Mouse (Mus musculus) small intestine, adult 2 months (tissue): ENCODE results near the gene Fam71f1.

Experiments
- CTCF ChIP-seq: fragments of 200-500 bp; IDR thresholded peaks from 2 replicates; pipeline ENCODE4 v1.5.1; 2012; ENCODE audit warnings: low read depth, mild to moderate bottlenecking, control low read depth, inconsistent platforms, low read length, moderate library complexity, mixed read lengths; ENCODE audit not compliant: insufficient replicate concordance, insufficient read length; ENCODE audit errors: extremely low read depth
- POLR2A ChIP-seq: fragments of 200-500 bp; IDR thresholded peaks from 2 replicates; pipeline ENCODE4 v1.6.1; 2012; ENCODE audit warnings: low read depth, mild to moderate bottlenecking, control low read depth, inconsistent platforms, low read length, moderate library complexity

DNA sequence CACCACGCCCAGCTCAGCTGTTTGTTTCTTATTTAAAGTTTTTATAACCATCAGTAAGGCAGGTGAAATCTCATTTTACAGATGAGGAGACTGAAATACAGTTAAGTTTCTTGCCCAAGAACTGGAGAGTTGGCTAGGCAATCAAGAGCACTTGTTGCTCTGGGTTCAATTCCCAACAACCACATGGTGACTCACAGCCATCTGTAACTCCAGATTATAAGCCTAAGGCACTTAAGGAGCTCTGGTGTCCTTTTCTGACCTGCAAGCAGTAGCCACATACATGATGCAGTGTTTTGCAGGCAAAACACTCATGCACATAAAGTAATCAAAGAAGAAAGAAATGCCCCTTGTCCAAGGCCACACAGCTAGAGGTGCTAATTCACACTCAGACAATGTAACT is 46.3 kb downstream of the Fam71f1 start:
- TF ChIP-seq POLR2A: no peak
- no peak for TF ChIP-seq CTCF
